Mouse (Mus musculus) testis, adult 2 months (tissue): Measurements from ENCODE around the gene Ybx2.

Source experiments
- CTCF ChIP-seq: fragments of 200-500 bp; IDR thresholded peaks from 2 replicates; pipeline ENCODE4 v1.5.1; 2012; ENCODE audit warnings: low read depth, mild to moderate bottlenecking, inconsistent platforms, low read length, moderate library complexity; ENCODE audit not compliant: control insufficient read depth, insufficient read depth, insufficient replicate concordance
- POLR2A ChIP-seq: fragments of 200-500 bp; IDR thresholded peaks from 2 replicates; pipeline ENCODE4 v1.6.1; 2012; ENCODE audit warnings: low read depth, mild to moderate bottlenecking, inconsistent platforms, low read length, moderate library complexity; ENCODE audit not compliant: control insufficient read depth

DNA sequence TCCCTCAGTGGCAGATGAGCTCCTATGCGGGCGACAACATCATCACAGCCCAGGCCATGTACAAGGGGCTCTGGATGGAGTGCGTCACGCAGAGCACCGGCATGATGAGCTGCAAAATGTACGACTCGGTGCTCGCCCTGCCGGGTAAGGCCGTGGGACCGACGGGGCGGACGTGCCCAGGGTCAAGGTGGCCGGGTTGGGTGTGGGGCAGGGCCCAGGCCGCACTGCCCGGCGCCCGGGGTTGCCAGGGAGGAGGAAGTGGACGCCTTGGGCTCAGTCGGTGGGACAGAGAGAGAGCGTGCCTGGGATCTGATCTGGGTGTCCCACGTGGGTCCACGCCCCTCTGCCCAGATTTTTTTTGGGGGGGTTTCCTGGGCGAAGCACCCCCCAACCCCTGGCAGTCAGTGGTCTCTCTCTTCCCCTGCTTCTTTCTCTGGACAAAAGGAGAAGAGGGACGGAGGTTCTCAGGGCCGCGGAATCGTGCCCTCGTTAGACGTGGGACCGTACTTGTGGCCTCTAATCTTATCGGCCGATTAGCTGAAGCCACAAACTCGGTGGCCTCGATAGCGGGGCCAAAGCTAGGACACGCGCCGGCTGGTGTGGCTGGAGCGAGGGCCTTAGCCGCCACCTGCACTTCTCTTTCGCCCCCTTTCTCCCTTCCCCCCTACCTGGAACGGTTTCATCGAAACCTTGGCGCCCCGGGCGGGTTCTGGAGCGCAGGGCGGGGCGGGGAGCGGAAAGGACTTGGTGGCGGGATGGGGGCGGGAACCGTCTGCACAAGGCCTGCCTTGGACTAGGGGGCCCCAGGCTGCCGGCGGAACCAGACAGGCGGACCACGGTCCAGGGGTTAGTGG, 30.6 kb downstream of the Ybx2 start:
- TF ChIP-seq CTCF: no peak
- TF ChIP-seq POLR2A: no peak
